Mouse (Mus musculus) urinary bladder, postnatal 10 days (tissue): ENCODE results near the gene H2-T23.
"Not testable (repeated sequence)": the region's sequence is repeated elsewhere in the genome, so short reads cannot be mapped to it uniquely, and the experiment has no call there.

ENCODE experiments used
- DNase-seq: peaks from one replicate; pipeline ENCODE4 v3.0.0; 2022; ENCODE audit warnings: low spot score

H2-T23 gene

GRCm38 (mm10) chr17:36032351-36032875, at the start of gene H2-T23:
Gene H2-T23, minus strand, starts transcription at chr17:36032855.
- not testable (repeated sequence) for DNase-seq

GRCm38 (mm10) chr17:36081901-36082300, 49.2 kb upstream of the H2-T23 start:
- not testable (repeated sequence) for DNase-seq

GRCm38 (mm10) chr17:36060829-36061228, 28.2 kb upstream of the H2-T23 start:
- DNase-seq, result peak; percentile 67

- DNase-seq, result not testable (repeated sequence)
Measured at GRCm38 (mm10) chr17:36058362-36058761, 25.7 kb upstream of the H2-T23 start, which contains the start of gene Gm11127. Gene Gm11127, minus strand, starts transcription at chr17:36058371.

- DNase-seq, result not testable (repeated sequence)
Measured at GRCm38 (mm10) chr17:36057927-36058326, 25.3 kb upstream of the H2-T23 start.

GRCm38 (mm10) chr17:36043286-36043685, 10.6 kb upstream of the H2-T23 start:
- no peak for DNase-seq

GRCm38 (mm10) chr17:36042610-36043169, 10.0 kb upstream of the H2-T23 start, which contains the start of the genes H2-T22 and Gm6034:
Gene H2-T22, minus strand, starts transcription at chr17:36042747.
Gene Gm6034, plus strand, starts transcription at chr17:36042961.
- not testable (repeated sequence) for DNase-seq

GRCm38 (mm10) chr17:36042055-36042454, 9.4 kb upstream of the H2-T23 start:
- DNase-seq, result not testable (repeated sequence)

GRCm38 (mm10) chr17:36040604-36041003, 7.9 kb upstream of the H2-T23 start:
- not testable (repeated sequence) for DNase-seq

GRCm38 (mm10) chr17:36036126-36036525, 3.5 kb upstream of the H2-T23 start:
- not testable (repeated sequence) for DNase-seq

GRCm38 (mm10) chr17:36035010-36035638, 2.5 kb upstream of the H2-T23 start:
- not testable (repeated sequence) for DNase-seq

GRCm38 (mm10) chr17:36034524-36034923, 1.9 kb upstream of the H2-T23 start:
- not testable (repeated sequence) for DNase-seq

- DNase-seq, result not testable (repeated sequence)
Measured at GRCm38 (mm10) chr17:36031583-36032331, 898 bp downstream of the H2-T23 start.

- not testable (repeated sequence) for DNase-seq
Measured at GRCm38 (mm10) chr17:36030703-36031582, 1.7 kb downstream of the H2-T23 start.

- DNase-seq, result not testable (repeated sequence)
Measured at GRCm38 (mm10) chr17:36030046-36030702, 2.5 kb downstream of the H2-T23 start.

GRCm38 (mm10) chr17:36028879-36029619, 3.6 kb downstream of the H2-T23 start:
- DNase-seq, result no peak

GRCm38 (mm10) chr17:36027663-36028062, 5.0 kb downstream of the H2-T23 start:
- DNase-seq, result no peak

- DNase-seq, result no peak
Measured at GRCm38 (mm10) chr17:36025901-36026300, 6.8 kb downstream of the H2-T23 start.

GRCm38 (mm10) chr17:36025197-36025596, 7.5 kb downstream of the H2-T23 start:
- no peak for DNase-seq
